14 mouse cellular contexts compared by ENCODE assay signal in genomic region chr2:52997955-52998750, GRCm38 (mm10).
DNase-seq lines count a peak whose midpoint lies in the region; ATAC-seq and TF ChIP-seq lines count a peak whose summit lies in the region.
"Had no signal": no experiment of that assay in that cellular context is flagged by ENCODE, and none has a peak within 500 bp of the region (broad histone marks: within the 10 kb centered on the region; RNA-seq: fewer than 3 reads in every experiment).

No protein-coding gene starts in this region.

- peaks cover 4% of the 10 kb centered on the region for H3K36me3 ChIP-seq in heart, adult 2 months (ENCODE audit: control insufficient read depth, insufficient read depth, low read length)
- no peaks in the 10 kb centered on the region for H3K36me3 ChIP-seq in heart, embryonic 12.5 days
- H3K36me3 ChIP-seq in lung, postnatal 0 days (ENCODE audit: insufficient read depth, low read length): no peaks in the 10 kb centered on the region
- no peaks in the 10 kb centered on the region for H3K36me3 ChIP-seq in stomach, postnatal 0 days (ENCODE audit: control insufficient read depth, insufficient read depth, low read length)
- H3K36me3 ChIP-seq: heart, embryonic 13.5 days; lung, embryonic 15.5 days; neural tube, embryonic 13.5 days had no signal

- no peak for TF ChIP-seq CTCF in heart, adult 2 months (IDR thresholded peaks at IDR 0.05)
- no peak; the same call in 1 of the 2 replicates for TF ChIP-seq CTCF in lung, postnatal 0 days (IDR thresholded peaks at IDR 0.05)
- TF ChIP-seq CTCF in stomach, postnatal 0 days (IDR thresholded peaks at IDR 0.05; ENCODE audit: low read depth): no peak

- intact Hi-C loops in heart, adult 2 months (cut with DNase I): no loop called here

- H3K27me3 ChIP-seq in heart, adult 2 months (ENCODE audit: control insufficient read depth, insufficient read depth, low read length): no peaks in the 10 kb centered on the region
- H3K27me3 ChIP-seq in heart, embryonic 12.5 days (replicated peaks): no peaks in the 10 kb centered on the region
- no peaks in the 10 kb centered on the region for H3K27me3 ChIP-seq in lung, postnatal 0 days (replicated peaks; ENCODE audit: insufficient read depth, low read length)
- H3K27me3 ChIP-seq in stomach, postnatal 0 days (ENCODE audit: control insufficient read depth, insufficient read depth, low read length): no peaks in the 10 kb centered on the region
- H3K27me3 ChIP-seq: heart, embryonic 13.5 days; lung, embryonic 15.5 days; neural tube, embryonic 13.5 days had no signal

- H3K4me3 ChIP-seq in heart, adult 2 months: no peak overlapping the region
- H3K4me3 ChIP-seq in heart, embryonic 12.5 days: no peak overlapping the region
- no peak overlapping the region for H3K4me3 ChIP-seq in lung, postnatal 0 days (ENCODE audit: low read depth, low read length)
- H3K4me3 ChIP-seq in stomach, postnatal 0 days (ENCODE audit: low read depth, low read length): no peak overlapping the region
- H3K4me3 ChIP-seq: heart, embryonic 13.5 days; lung, embryonic 15.5 days; neural tube, embryonic 13.5 days had no signal

- peak; percentile 37 to 53 for DNase-seq in heart, adult 2 months
- peak; percentile 16 to 32 for DNase-seq in urinary bladder, postnatal 36 days (ENCODE audit: low spot score in 2 of 2)
- no peak for DNase-seq in urinary bladder, postnatal 10 days (ENCODE audit: low spot score)
- DNase-seq in lung, postnatal 0 days (ENCODE audit: low spot score): peak; percentile 57
- no peak for DNase-seq in stomach, postnatal 0 days (ENCODE audit: low spot score)
- no peak for DNase-seq in right cerebral cortex, adult 18-20 months
- DNase-seq: cerebellum, adult 11 months; thymus, postnatal 36 days had no signal

- ATAC-seq in heart, embryonic 12.5 days (ENCODE audit: insufficient number of reproducible peaks, low FRiP score): no peak
- ATAC-seq in lung, postnatal 0 days: peak; percentile 85
- peak; percentile 38; the same call in 1 of the 2 replicates for ATAC-seq in stomach, postnatal 0 days (ENCODE audit: low FRiP score, low TSS enrichment)
- ATAC-seq in inflammation-experienced regulatory T-cells, adult 6 months: no peak
- ATAC-seq: intestine, postnatal 0 days had no signal

- H3K9ac ChIP-seq in heart, adult 2 months (ENCODE audit: low read depth, low read length): no peak overlapping the region
- no peak overlapping the region for H3K9ac ChIP-seq in heart, embryonic 12.5 days
- no peak overlapping the region for H3K9ac ChIP-seq in lung, postnatal 0 days (replicated peaks; ENCODE audit: low read depth)
- no peak overlapping the region for H3K9ac ChIP-seq in stomach, postnatal 0 days (ENCODE audit: low read length)
- H3K9ac ChIP-seq: heart, embryonic 13.5 days; lung, embryonic 15.5 days; neural tube, embryonic 13.5 days had no signal

- peak overlapping the region; percentile 53 for H3K27ac ChIP-seq in heart, adult 2 months
- no peak overlapping the region for H3K27ac ChIP-seq in heart, embryonic 12.5 days (ENCODE audit: poor library complexity, severe bottlenecking)
- H3K27ac ChIP-seq in lung, postnatal 0 days (ENCODE audit: low read length): no peak overlapping the region
- H3K27ac ChIP-seq in stomach, postnatal 0 days (replicated peaks): peak overlapping the region; percentile 37
- H3K27ac ChIP-seq: lung, embryonic 15.5 days; neural tube, embryonic 13.5 days had no signal

- 0 out of 2 replicates have a peak, but pooled peaks have one; percentile 31 for TF ChIP-seq POLR2A in heart, adult 2 months (IDR thresholded peaks at IDR 0.05; ENCODE audit: insufficient read depth, low read depth, low read length)

- H3K4me2 ChIP-seq in heart, embryonic 12.5 days: no peak overlapping the region
- H3K4me2 ChIP-seq in lung, postnatal 0 days (replicated peaks; ENCODE audit: low read depth, low read length): no peak overlapping the region
- H3K4me2 ChIP-seq in stomach, postnatal 0 days (replicated peaks; ENCODE audit: low read depth): no peak overlapping the region
- H3K4me2 ChIP-seq: heart, embryonic 13.5 days; lung, embryonic 15.5 days; neural tube, embryonic 13.5 days had no signal

- WGBS in heart, adult 2 months: 60% methylated on average over 15 of the region's 15 CpGs
- WGBS in heart, embryonic 12.5 days: 71% methylated on average over 15 of the region's 15 CpGs
- 74% methylated on average over 15 of the region's 15 CpGs for WGBS in lung, postnatal 0 days
- whole genome bisulfite sequencing in stomach, postnatal 0 days: 58% methylated on average over 15 of the region's 15 CpGs

- peaks cover 17% of the 10 kb centered on the region for H3K4me1 ChIP-seq in heart, adult 2 months (ENCODE audit: control insufficient read depth, insufficient read depth, low read length)
- H3K4me1 ChIP-seq in heart, embryonic 12.5 days (replicated peaks): no peaks in the 10 kb centered on the region
- H3K4me1 ChIP-seq in lung, postnatal 0 days (ENCODE audit: insufficient read depth, low read depth, low read length): no peaks in the 10 kb centered on the region
- H3K4me1 ChIP-seq in stomach, postnatal 0 days (replicated peaks; ENCODE audit: control insufficient read depth, insufficient read depth): no peaks in the 10 kb centered on the region
- H3K4me1 ChIP-seq: heart, embryonic 13.5 days had no signal

- TF ChIP-seq EP300 in heart, adult 2 months (IDR thresholded peaks at IDR 0.05; ENCODE audit: insufficient read depth, low read depth, low read length): no peak
- peak; percentile 95 for TF ChIP-seq EP300 in lung, postnatal 0 days (IDR thresholded peaks at IDR 0.05)
- TF ChIP-seq EP300 in stomach, postnatal 0 days (optimal IDR thresholded peaks at IDR 0.05): no peak

- H3K79me2 ChIP-seq in heart, adult 2 months (replicated peaks; ENCODE audit: control insufficient read depth, insufficient read depth, low read length): no peaks in the 10 kb centered on the region

- no peaks in the 10 kb centered on the region for H3K9me3 ChIP-seq in heart, embryonic 12.5 days (replicated peaks)
- H3K9me3 ChIP-seq in lung, postnatal 0 days (ENCODE audit: low read length): no peaks in the 10 kb centered on the region
- H3K9me3 ChIP-seq in stomach, postnatal 0 days (ENCODE audit: control insufficient read depth, low read length): no peaks in the 10 kb centered on the region
- H3K9me3 ChIP-seq: heart, embryonic 13.5 days; lung, embryonic 15.5 days; neural tube, embryonic 13.5 days had no signal

Comparison
In these comparisons a context has a peak if more than half of its experiments do, and no peak if none do; other contexts are left out.
1. DNase-seq: peak in heart, adult 2 months (2 of 2), urinary bladder, postnatal 36 days (2 of 2) and lung, postnatal 0 days (single experiment); none in urinary bladder, postnatal 10 days (single experiment), stomach, postnatal 0 days (single experiment) and right cerebral cortex, adult 18-20 months (single experiment).
2. H3K27ac ChIP-seq: peak in heart, adult 2 months (single experiment) and stomach, postnatal 0 days (single experiment); none in heart, embryonic 12.5 days (single experiment) and lung, postnatal 0 days (single experiment).
3. ATAC-seq: peak in lung, postnatal 0 days (single experiment) and stomach, postnatal 0 days (single experiment); none in heart, embryonic 12.5 days (single experiment) and inflammation-experienced regulatory T-cells, adult 6 months (single experiment).